Mouse (Mus musculus) right cerebral cortex, adult 18-20 months (tissue): Measurements from ENCODE around the gene Hsh2d.
A peak's percentile ranks its signal among the peaks of the same experiment; 100 is the strongest.

Experiments used
- DNase-seq: peaks from one replicate; pipeline ENCODE4 v3.0.0; 2022; ENCODE audit warnings: mixed read lengths

Hsh2d gene

DNA sequence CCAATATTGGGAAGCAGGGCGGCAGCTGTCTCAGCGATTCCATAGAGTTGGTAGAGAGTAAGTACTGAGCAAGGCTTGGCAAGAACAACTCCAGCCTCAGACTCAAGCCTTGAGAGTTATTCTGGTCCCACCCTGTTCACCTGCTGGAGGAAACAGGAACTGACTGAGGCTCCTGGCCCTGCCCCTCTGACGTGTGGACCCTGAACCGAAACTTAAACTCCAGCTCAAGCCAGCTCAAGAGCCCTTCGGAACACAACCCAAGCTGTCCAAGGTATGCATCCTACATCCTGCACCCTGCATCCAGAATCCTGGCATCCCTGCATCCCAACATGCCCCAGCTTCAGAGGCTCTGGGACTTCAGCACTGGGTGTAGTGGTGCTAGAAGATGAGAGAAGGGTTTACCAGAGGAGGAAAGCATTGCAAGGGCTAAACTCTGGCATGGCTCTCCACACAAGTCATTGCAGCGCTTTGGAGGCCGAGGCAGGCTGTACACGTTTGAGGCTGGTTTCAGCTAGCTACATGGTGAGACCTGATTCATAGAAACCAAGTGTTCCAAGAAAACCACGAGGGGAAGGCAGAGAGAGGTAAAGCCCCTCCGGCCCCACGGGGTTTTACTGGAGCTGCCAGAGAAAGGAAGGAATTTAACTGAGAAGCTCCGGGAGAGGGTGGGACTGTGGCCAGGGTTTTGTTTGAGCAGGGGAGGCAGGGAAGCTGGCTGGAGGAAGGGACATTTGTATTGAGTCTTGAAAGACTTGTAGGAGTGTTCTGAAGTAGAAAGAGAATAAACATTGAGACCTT is at the start of gene Hsh2d:
Hsh2d (plus strand) TSS at position 222 of the 798 bp plus-strand sequence.
- DNase-seq = no peak

DNA sequence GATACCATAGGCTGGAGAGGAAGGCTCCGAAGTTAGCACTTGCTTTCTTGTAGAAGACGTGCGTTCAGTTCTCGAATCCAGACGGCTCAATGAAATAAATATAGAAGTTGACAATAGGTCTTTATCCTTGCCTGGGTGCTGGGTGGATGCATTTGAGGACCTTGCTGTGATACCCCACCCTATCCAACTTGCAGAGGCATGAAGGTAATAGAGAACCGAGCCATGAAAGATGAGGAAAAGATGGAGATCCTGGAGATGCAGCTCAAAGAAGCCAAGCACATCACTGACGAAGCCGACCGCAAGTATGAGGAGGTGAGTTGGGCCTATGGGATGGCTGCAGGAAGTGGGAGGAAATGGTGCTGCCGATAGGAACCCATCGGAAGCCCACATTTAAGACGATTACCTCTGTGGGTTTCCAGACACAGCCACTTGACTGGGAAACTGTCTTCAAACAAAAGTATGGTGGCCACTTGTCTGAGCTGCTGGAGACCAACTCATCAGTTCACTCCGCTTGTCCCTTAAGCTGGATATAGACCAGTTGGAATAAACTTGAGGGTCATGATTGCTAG is 46.1 kb upstream of the Hsh2d start:
- no peak for DNase-seq

DNA sequence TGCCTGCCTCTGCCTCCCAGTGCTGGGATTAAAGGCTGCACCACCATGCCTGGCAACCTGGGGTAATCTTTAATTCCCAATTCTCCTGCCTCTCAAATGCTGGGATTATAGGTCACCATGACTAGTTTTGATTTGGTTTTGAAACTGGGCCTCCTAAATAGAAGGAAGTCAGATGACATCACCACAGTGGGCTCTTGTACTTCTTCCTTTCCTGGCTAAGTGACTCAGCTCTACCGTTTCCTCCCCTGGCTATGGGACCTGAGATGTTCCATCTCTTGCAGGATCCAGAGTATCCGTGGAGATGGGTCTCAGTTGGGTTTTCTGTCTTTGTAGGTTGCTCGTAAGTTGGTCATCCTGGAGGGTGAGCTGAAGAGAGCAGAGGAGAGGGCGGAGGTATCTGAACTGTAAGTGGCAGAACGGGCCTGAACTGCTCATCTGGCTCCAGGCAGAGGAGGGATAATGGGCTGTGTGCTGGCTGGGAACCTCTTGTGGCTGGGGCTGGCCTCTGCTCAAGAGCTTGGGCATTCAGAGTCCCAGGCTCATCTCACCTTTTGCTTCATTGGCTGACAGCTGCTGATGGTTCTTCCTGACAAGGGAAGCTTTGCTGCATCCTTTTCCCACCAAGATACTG is 45.0 kb upstream of the Hsh2d start:
- DNase-seq = no peak

DNA sequence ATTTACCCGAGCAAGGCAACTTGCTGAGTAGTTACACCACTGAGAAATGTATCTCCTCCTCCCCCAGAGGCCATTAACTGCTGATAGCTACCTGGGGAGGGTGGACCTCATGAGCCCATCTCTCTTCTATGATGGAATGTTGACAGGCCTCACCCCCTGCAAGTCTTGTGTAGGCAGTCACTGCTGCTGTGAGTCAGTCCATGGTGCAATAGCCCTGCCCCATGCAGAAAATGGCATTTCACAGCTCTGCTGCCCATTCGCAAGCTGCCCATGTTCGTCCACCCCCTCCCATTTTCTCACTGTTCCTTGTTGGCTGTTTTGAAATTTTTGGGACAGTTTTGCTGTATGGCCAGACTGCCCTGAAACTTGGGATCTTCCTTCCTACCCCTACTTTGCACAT is 43.9 kb upstream of the Hsh2d start:
- no peak for DNase-seq

DNA sequence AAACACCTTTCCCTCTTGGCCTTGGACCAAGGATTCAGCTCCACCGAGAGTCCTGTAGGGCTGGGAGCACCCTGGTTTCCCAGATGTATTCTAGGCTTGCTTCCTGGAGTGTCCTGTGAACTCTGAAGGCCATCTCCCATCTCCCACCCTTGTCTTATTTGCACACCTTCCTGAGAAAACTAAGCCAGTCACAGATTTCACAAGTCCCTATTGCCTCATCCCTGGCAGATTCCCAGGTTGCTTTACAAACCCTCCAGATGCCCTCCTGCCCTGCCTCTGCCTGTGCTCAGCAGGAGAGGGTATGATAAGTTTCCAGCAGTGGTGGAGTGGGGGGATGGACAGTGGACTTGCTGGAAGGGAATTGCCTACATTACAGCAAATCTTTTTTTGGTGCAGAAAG is 43.4 kb upstream of the Hsh2d start:
- DNase-seq = no peak

DNA sequence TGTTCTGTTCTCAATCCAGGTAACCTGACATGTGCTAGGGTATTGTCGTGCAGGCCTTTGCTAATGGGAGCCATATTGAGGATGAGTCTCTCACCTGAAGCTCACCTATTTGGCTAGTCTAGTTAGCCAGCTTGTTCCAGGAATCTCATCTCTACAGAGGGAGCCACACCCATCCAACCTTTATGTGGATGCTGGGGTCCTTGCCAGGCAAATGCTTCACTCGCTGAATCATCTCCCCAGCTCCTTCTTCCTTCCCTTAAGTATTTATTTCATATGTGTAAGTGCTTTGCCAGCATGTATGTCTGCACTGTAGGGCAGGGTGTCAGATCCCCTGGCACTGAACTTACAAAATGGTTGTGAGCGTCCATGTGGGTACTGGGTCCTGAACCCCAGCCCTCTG is 42.9 kb upstream of the Hsh2d start:
- no peak for DNase-seq

DNA sequence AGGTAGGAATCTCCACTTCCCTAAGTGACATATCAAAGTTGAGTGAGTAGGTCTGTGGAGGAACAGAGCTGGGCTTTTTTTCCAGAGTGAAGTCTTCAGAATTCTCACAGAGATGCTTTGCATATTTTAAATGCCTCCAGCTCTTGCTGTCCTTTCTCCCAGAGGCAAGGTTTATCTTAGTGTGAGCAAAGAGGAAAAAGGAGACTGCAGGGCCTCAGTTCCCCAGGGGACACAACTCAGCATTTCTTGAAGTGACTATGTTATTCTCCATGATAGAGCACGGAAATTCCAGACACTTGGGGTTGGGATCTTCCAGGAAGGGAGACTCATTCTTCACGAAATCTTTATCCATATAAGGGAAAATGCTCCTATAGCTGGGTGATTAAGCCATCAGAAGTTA is 42.2 kb upstream of the Hsh2d start:
- no peak for DNase-seq

DNA sequence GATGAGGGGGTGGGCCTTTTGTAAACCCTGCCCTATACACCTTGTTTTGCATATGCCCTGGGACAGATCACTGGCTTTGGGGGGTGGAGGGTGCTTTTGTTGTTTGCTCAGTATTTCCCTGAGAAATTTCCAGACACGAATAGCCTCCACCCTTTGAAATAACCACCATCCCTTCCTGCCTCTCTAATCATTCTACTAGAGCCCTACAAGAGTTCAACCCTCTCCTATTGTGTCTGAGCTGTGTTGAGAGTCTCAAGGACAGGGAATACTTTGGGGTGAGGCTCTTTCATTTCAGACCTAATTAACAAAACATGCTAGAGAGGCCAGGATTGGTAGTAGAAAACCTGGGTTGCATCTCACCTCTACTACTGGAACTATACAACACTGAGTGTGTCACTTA is 40.4 kb upstream of the Hsh2d start:
- no peak for DNase-seq

DNA sequence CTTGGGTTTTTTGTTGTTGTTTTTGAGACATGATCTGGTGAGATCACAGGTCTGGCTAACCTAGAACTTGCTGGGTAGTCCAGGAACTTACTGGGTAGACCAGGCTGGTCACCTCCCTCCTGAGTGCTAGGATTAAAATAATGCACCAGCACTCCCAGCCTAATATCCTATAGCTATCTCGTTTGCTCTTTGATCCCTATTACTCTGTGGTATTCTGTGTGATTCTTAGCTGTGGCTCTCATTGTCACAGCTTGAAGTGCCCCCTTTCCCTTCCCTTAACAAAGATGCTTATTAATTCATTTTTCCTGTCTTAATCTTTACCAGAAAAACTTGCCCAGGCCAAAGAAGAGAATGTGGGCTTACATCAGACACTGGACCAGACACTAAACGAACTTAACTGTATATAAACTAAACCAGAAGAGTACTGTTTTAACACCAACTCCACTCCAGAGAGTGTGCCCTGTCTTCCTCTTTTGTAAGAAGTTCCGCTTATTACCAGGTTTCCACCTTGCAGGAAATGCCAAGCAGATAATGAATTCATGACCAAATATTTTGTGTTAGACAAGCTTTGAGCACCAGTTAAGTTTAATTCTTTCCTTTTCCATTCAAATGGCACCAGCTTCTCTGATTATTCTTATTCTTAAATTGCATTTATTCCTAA is 37.9 kb upstream of the Hsh2d start:
- no peak for DNase-seq

DNA sequence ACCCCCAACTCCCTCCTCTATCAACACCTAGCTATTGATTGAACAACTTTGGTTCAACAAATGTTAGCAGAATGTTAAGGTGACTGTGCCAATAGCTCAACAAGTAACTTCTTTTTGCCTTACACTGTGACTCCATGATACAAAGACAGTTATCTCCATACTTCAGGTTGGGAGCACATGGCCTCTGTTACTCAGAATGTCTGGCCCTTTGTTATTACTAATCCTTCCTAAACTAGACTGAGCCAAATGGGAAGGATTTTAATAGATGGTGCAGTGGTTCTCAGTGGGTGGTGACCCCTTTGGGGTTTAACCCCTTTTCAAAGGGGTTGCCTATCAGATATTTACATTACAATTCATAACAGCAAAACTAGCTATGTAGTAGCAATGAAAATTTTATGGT is 36.1 kb upstream of the Hsh2d start:
- DNase-seq = no peak

DNA sequence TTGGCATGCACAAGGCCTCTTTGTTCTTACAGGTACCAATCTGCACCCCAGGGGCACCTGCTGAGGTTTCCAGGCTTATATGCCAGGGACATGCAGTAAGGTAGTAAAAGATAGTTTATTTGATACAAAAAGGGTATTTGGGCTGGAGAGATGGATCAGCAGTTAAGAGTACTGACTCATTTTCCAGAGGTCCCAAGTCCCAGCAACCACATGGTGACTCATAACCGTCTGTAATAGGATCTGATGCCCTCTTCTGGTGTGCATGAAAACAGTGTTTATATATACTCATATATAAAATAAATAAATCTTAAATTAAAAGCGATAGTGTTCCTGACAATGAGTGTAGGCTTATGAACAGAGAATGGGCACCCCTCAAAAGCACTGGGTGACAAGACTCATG is 31.3 kb upstream of the Hsh2d start:
- no peak for DNase-seq

DNA sequence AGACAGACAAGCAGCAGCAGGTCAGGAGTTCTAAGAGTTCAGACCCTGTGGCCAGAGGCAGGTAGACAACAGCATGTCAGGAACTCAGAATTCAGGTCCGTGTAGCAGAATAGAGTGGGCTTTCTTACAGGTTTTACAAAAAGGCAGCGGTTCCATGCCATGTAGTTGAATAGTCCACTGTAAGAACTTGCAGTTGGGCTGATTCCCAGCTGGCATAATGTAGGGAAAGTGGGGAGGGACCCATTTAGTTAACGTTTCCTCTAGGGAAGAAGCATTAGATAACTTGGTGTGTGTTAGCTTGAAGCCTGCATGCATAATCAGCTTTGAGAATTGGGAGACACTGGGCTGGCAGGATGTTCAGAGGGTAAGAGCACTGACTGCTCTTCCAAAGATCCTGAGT is 30.7 kb upstream of the Hsh2d start:
- no peak for DNase-seq

DNA sequence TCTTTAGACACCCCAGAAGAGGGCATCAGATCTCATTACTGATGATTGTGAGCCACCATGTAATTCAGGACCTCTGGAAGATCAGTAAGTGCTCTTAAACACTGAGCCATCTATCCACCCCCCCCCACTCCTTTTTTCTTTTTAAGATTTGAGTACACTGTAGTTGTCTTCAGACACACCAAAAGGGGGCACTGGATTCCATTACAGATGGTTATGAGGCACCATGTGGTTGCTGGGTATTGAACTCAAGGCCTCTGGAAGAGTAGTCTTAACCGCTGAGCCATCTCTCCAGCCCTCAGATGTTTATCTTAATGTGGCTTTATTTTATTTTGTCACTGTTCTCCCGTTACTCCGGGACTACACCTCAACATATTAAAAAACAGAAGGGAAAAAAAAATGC is 29.4 kb upstream of the Hsh2d start:
- no peak for DNase-seq

DNA sequence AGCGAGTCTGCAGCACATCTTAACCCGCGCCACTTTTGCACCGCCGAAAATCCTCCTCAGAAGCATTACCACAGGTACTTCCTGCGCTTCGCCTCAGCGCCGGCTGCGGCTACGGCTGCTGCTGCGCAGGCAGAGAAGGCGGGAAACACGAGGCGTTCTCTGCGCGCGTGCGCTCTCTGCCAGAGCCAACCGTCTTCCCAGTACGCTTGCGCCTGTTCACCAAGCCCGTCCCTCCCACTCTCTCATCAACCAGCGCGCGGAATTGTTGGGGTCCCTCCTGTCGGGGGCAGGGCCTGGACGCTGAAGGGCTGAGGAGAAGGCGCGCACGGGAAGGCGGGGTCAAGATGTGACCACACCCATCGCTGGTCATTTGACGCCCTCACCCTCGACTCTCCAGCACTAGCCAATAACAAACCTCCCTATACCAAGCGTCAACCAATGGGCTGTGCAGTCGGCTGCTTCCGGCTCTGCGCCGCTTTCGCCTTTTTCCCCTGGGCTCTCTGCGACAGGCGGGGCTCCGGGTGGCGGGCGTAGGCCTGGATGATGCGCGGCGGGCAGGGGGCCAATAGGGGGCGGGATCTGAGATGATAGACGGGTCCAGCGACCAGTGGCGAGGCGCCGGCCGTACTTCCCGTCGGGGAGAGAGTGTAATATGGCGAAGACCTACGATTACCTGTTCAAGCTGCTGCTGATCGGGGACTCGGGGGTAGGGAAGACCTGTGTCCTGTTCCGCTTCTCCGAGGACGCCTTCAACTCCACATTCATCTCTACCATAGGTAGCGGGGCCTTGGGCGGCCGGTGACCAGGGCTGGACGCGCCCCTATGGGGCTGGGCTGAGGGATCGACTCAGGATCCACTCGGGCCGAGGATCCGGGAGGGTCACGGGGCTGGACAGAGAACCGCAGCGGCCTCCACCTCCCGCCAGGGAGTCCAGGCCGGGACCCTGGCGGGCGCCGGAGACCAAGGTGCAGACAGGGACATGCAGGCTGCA is 28.4 kb upstream of the Hsh2d start, which contains the start of gene Rab8a:
Rab8a (plus strand) TSS at position 494 of the 991 bp plus-strand sequence.
- peak; percentile 100 for DNase-seq

DNA sequence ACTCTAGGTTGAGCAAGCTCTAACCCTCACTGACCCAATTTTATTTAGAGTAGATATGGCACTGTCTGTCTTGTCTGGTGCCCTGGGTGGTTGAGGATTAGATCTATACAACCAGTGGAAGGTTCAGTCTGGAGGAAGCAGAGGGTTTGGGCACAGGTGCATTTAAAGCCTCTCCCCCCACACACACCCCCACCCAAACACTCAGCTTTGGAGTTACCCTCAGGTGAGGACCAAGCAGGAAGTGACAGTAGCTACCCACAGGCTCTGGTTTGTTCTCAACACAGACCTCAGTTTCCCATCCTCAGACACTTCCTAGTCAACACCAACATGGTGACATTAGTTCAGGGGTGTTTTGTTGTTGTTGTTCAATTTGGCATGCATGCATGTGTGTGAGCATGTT is 26.6 kb upstream of the Hsh2d start:
- no peak for DNase-seq

DNA sequence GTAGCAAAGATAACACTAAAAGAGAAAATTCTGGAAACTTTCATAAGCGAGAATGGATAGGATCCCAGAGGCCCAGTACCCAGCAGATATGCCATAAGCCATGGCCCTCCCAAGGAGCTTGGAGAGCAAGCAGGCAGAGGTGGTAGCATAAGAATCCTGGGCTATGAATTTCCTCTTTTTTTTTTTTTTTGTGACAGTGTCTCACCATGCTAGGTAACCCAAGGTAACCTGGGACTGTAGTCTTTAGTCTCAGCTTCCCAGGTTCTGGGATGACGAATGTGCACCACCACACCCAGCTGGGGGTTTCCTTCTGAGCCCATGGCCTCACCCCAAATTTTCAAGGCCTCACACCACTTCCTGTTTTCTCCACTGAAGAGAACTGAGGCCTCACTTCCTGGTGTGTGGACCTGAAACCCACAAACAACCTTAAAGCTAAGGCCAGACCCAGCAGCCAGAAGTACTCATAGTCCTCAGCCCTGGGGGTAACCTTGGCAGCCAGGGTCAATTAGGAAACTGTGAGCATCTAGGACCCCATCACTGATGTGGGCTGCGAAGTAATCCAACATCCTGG is 20.3 kb upstream of the Hsh2d start:
- DNase-seq = no peak

DNA sequence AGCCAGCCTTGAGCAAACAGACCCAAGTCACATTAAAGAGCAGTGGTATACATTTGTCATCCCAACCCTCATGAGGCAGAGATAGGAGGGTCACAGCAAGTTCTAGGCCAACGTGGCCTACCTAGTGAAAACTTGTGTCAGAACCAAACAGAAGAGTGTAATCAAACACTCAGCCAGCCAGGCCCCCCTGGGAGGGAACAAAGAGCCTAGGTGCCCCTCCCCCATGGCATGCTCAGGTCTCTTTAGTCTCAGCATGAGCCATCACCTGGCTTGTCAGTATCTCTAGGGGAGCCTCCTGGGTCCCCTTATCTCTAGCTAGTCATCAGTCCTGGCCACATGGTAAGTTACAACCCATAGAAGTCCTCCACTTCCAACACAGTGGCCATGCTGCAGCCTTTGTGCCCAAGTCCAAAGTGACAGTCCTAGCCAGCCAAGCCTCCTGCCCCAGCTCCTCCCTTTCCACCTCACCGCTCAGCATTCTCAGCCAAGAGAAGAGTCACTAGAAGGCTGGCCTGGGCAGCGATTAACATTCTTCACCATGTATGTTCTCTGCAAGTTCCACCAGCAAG is 19.7 kb upstream of the Hsh2d start:
- no peak for DNase-seq

DNA sequence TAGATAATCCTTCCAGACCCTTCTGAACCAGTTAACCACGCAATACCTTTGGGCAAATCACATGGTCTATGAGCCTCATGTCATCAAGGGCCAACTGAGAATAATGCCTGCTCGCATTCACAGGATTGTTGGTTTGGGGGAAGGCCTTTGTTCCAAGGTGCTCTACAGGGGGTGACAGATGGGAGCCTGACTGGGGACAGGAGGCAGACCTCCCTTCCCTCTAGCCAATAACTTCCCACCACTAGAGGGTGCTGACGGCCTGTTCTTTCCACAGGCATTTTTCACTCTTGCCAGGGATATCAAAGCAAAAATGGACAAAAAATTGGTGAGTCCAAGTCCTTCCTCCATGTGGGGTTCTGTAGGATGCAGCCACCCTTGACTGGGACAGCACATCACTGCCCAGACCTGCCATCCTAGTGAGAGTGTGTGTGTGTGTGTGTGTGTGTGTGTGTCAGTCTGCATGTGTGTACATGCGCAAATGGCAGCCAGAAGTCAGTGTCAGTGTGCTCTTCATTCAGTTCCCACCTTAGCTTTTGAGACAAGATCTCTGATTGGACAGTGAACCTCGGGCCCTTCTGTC is 12.0 kb upstream of the Hsh2d start:
- peak; percentile 65 for DNase-seq

DNA sequence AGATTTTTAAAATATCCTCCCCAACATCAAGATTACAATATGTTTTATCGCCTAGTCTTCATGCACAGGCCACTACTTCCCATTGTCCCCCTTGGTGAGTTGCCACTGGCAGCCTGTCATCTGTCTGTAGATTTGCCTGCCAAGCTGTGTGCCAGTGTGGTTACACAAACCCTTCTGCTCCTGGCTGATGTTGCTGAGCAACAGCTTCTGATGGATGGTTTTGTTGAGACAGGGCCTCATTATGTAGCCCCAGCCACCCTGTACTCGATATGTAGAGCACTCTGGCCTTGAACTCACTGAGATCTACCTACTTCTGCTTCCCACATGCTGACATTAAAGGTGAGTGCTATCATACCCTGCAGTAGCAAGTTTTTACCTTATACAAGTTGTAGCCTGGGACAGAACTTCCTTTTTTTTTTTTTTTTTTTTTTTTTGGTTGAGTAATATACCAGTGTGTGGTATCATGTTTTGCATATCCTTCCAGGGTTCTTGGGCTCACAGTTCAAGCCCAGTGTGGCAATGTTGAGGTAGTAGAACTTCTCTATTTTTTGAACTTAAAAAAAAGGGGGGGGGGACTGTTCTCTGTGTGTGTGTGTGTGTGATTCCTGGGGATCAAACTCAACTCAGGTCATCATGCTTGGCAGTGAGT is 5.8 kb upstream of the Hsh2d start:
- DNase-seq = no peak

DNA sequence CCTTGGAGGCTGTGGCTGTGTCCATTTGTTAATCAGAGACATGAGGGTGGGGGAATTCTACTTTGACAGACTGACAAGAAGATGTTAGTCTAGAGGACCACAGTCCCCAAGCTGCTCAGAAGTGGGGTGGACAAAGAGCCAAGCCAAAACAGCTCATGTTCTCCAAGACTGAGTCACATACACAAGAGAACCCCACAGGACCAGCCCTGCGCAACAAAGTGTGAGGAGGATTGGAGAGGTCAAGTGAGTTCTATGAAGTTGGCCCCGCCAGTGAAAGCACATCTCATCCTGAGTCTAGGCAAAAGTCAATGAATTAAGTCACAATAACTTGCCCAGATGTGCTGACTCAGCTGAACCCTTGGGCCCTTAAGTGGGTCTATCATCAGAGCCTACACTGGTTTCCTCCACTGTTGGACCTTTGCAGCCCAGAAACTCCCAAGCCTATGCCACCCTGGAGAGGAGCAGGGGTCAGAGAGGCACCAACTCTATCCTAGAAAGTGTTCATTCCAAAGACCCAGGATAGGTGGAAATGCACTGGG is 1.6 kb upstream of the Hsh2d start:
- DNase-seq = no peak

DNA sequence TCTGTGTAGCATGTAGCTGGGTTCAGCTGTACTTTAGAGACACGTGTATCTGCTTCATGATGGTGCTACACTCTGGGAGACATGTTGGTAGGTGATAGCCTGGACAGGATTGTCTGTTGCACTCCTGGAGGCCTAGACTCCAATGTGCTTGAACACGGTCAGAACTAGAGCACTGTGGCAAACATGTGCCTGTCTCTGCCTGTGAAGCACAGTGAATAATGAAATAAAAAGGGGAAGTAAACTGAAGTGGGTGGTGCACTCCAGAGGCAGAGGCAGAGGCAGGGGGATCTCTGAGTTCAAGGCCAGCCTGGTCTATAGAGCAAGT is 739 bp downstream of the Hsh2d start:
- no peak for DNase-seq
